Mouse (Mus musculus) ES-E14 (cell line): ENCODE data around the gene 9130213A22Rik.

ENCODE experiments used
- ZC3H11A ChIP-seq: IDR thresholded peaks from 2 replicates; pipeline ENCODE4 v1.6.1; 2012; ENCODE audit warnings: low read depth, mild to moderate bottlenecking, inconsistent platforms, low read length, borderline replicate concordance
- ZNF384 ChIP-seq: IDR thresholded peaks from 2 replicates; pipeline ENCODE4 v1.6.1; 2012; ENCODE audit warnings: low read depth, low read length, inconsistent platforms

GRCm38 (mm10) chr11:69095511-69096231 lies 26.7 kb downstream of the 9130213A22Rik start:
- TF ChIP-seq ZNF384: no peak
- no peak for TF ChIP-seq ZC3H11A
